Mouse (Mus musculus) spleen, adult 2 months (tissue): ENCODE measurements at regions not wholly inside any gene's neighbourhood (a gene's known extent, or its start where the extent isn't known, plus 50 kb on each side); places are given as distances from the start of the nearest gene placed in this dataset.

Source experiments
- DNase-seq, 2 experiments: peaks; one replicate each; pipeline versions ENCODE4 v3.0.0 to v3.0.0-alpha.2; 2012 to 2021; ENCODE audit warnings: low spot score in 2 of 2, low read depth in 1 of 2
- H3K27ac ChIP-seq: fragments of 200-500 bp; 2 replicates; pipeline ENCODE4 v1.5.1; 2012; ENCODE audit warnings: low read length, inconsistent platforms; ENCODE audit not compliant: insufficient read depth
- H3K27me3 ChIP-seq: fragments of 200-500 bp; 2 replicates; pipeline ENCODE4 v1.6.1; 2012; ENCODE audit warnings: mild to moderate bottlenecking, moderate library complexity, low read length, inconsistent platforms; ENCODE audit not compliant: control insufficient read depth, insufficient read depth
- H3K36me3 ChIP-seq: fragments of 200-500 bp; 2 replicates; pipeline ENCODE4 v1.6.1; 2012; ENCODE audit warnings: mild to moderate bottlenecking, low read length, inconsistent platforms; ENCODE audit not compliant: control insufficient read depth, insufficient read depth
- H3K4me1 ChIP-seq: fragments of 200-500 bp; 2 replicates; pipeline ENCODE4 v1.6.1; 2011; ENCODE audit warnings: inconsistent platforms; ENCODE audit not compliant: control insufficient read depth, insufficient read depth, insufficient read length
- H3K4me3 ChIP-seq: fragments of 200-500 bp; 2 replicates; pipeline ENCODE4 v1.5.1; 2011; ENCODE audit warnings: mild to moderate bottlenecking, inconsistent platforms; ENCODE audit not compliant: insufficient read depth, insufficient read length; ENCODE audit errors: extremely low read depth
- CTCF ChIP-seq: fragments of 200-500 bp; IDR thresholded peaks from 2 replicates; pipeline ENCODE4 v1.5.1; 2011; ENCODE audit warnings: mild to moderate bottlenecking, inconsistent platforms; ENCODE audit not compliant: insufficient read depth, insufficient read length, insufficient replicate concordance; ENCODE audit errors: extremely low read depth
- POLR2A ChIP-seq: fragments of 200-500 bp; IDR thresholded peaks from 2 replicates; pipeline ENCODE4 v1.6.1; 2011; ENCODE audit warnings: low read depth, low read length, inconsistent platforms
- WGBS: fragments of 180-500 bp; shearing (Covaris S2); methylation state at CpG from one replicate; pipeline ENCODE4 v1.1.7; 2018; 5-methylcytosine and 5-hydroxymethylcytosine counted together

- H3K27ac ChIP-seq = no peak overlapping the region
- WGBS = 92% methylated on average over 7 of the region's 7 CpGs
These were observed 235.2 kb downstream of the Cbln1 start for GRCm38 (mm10) chr8:87237181-87237580.

DNA sequence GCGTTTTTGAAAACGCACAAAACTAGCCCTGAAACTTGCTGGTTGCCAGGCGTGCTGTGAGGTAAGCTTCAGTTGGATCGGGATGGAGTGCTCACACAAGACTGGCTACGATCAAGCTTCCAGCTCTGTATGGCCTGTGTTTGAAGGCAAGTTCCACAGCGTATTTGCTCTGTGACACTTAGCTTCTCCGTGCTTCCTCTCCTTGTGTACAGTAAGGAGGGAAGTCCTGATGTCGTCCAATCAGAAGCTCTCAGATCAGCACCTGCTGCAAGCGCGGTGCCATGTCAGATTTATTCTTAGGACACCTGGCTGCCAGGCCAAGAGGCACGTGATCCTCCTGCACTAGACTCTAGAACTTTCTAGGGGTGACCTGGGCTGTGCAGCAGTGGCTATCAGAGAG is 236.0 kb downstream of the Cbln1 start:
- no peaks in the 10 kb centered on the region for H3K27me3 ChIP-seq
- 86% methylated on average over 11 of the region's 11 CpGs for WGBS
- TF ChIP-seq POLR2A = no peak
- no peaks in the 10 kb centered on the region for H3K36me3 ChIP-seq
- DNase-seq = no peak
- no peak overlapping the region for H3K27ac ChIP-seq
- no peak overlapping the region for H3K4me3 ChIP-seq
- H3K4me1 ChIP-seq = no peaks in the 10 kb centered on the region

More at GRCm38 (mm10) chr8:87237181-87237580, 235.2 kb downstream of the Cbln1 start:
- Histone ChIP-seq H3K27me3 (no peaks in the 10 kb centered on the region), H3K4me1 (no peaks in the 10 kb centered on the region), H3K36me3 (no peaks in the 10 kb centered on the region), H3K4me3 (no peak overlapping the region)
- TF ChIP-seq POLR2A (no peak), CTCF (no peak)
- no peak for DNase-seq

DNA sequence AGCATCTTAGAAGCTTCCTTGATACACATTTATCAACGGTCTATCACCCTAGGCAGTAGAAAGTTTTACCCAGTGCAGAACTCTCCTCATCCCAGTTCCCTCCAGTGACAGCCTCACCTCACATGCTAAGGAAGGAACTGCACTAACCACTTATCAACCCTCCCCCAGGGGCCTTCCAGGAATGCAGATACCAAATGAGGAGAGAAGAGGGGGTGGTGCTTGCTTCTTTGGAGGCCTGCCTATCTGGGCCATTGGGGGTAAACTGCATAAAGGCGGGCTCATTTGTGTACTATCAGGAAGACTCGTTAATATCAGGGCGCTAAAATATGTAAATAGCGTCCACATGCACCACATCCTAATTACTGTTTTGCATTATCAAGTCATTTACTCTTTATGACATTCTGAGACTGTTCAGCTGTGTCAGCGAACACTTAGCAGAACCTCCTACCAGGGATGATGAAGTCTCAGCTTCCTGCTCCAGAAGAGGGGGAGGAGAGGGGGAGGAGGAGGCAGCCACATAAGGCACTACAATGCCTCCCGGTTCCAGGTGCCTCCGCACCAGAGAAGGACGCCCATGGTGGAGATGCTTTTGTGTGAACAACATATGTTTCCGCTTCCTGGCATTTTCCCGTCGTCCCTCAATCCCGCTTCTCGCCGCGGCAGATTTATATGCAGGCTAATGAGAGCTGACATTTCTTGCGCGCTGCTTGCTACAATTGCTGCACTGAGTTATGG is 236.9 kb downstream of the Cbln1 start:
- no peak overlapping the region for H3K4me3 ChIP-seq
- no peaks in the 10 kb centered on the region for H3K4me1 ChIP-seq
- H3K27ac ChIP-seq = no peak overlapping the region
- no peak for TF ChIP-seq CTCF
- TF ChIP-seq POLR2A = no peak
- 43% methylated on average over 18 of the region's 18 CpGs for WGBS
- no peaks in the 10 kb centered on the region for H3K36me3 ChIP-seq
- DNase-seq = no peak
- H3K27me3 ChIP-seq = no peaks in the 10 kb centered on the region

GRCm38 (mm10) chr8:87234336-87234735 is 238.1 kb downstream of the Cbln1 start:
- Histone ChIP-seq H3K36me3 (no peaks in the 10 kb centered on the region), H3K4me3 (no peak overlapping the region), H3K27ac (no peak overlapping the region), H3K27me3 (no peaks in the 10 kb centered on the region), H3K4me1 (no peaks in the 10 kb centered on the region)
- no peak for DNase-seq
- TF ChIP-seq CTCF (no peak), POLR2A (no peak)
- WGBS = 89% methylated on average over 5 of the region's 5 CpGs

DNA sequence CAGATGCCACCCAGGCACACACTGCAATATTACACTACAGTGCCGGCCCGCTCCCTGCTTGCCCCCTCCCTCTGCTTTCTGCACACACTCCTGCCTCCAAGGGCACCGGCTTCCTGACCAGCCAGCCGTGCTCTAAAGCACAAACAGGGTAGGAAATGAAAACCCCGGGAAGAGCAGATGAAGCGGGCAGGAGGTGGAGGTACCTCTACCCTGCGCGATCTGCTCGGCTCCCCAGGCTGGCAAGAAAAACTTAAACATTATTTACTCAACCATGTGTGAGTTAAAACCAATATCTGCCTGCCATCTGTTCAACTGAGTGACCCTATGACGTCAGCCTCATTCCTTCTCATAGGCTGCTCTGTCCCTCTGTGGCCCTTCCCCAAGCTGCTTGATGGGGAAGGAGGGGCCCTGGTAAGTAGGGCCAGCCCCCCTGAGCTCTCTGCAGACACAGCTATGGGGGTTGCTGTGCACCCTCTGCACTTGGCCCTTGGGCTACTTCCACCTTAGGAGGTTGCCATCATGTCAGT is 238.5 kb downstream of the Cbln1 start:
- DNase-seq = no peak
- H3K4me3 ChIP-seq = no peak overlapping the region
- no peak overlapping the region for H3K27ac ChIP-seq
- 68% methylated on average over 10 of the region's 10 CpGs for WGBS
- no peaks in the 10 kb centered on the region for H3K27me3 ChIP-seq
- no peaks in the 10 kb centered on the region for H3K4me1 ChIP-seq
- H3K36me3 ChIP-seq = no peaks in the 10 kb centered on the region
- TF ChIP-seq POLR2A (no peak), CTCF (no peak)

GRCm38 (mm10) chr8:87231762-87232161 is 240.6 kb downstream of the Cbln1 start:
- H3K27ac ChIP-seq = no peak overlapping the region
- no peak for DNase-seq

DNA sequence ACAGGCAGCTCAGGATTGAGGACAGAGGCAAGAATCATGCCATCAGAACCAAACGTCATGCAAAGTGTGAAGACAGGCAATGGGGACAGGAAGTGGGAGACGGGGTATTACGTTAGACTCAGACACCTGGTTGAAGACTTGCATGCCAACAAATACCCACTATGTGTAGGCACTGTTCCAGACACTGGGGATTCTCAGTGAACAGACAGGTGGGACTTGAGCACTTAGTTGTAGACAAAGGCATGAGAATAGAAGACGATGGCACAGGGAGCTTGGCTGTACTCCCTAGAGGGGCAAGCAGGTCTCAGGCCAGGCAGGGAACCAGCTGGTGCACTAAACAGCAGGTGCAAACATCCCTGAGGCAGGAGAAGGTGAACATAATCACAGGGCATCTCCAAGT is 242.3 kb downstream of the Cbln1 start:
- Histone ChIP-seq H3K4me3 (no peak overlapping the region), H3K27me3 (no peaks in the 10 kb centered on the region), H3K36me3 (no peaks in the 10 kb centered on the region), H3K27ac (no peak overlapping the region), H3K4me1 (no peaks in the 10 kb centered on the region)
- TF ChIP-seq POLR2A (no peak), CTCF (no peak)
- DNase-seq = no peak
- WGBS = 74% methylated on average over 4 of the region's 4 CpGs

More at GRCm38 (mm10) chr8:87231762-87232161, 240.6 kb downstream of the Cbln1 start:
- WGBS = 78% methylated on average over 4 of the region's 4 CpGs
- Histone ChIP-seq H3K4me3 (no peak overlapping the region), H3K36me3 (no peaks in the 10 kb centered on the region), H3K4me1 (no peaks in the 10 kb centered on the region), H3K27me3 (no peaks in the 10 kb centered on the region)
- TF ChIP-seq CTCF = no peak
- no peak for TF ChIP-seq POLR2A
